Comparison of ENCODE assay signal across 20 mouse cellular contexts in the genomic region with DNA sequence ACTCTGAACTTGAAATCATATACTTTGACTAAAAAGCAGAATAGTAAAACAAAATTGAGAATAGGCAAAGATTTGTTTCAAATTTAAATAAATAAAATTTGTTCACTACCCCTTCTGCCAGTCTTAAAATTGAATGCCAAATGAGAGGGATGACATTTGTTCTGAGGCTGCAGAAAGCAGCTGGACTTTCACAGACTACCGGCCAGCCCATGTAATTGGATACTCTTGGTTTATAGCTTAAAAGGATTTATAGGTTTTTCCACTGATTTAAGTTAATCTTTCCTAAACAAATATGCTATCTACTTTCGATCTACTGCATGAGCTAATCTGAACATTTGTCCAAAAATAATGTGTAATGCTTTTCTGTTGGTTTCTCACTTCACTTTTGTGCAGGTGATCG.
"Had no signal": no experiment of that assay in that cellular context is flagged by ENCODE, and none has a peak within 500 bp of the region (broad histone marks: within the 10 kb centered on the region; RNA-seq: fewer than 3 reads in every experiment).

No protein-coding gene starts in this region.

- H3K9ac ChIP-seq: liver, embryonic 14.5 days; liver, postnatal 0 days; lung, embryonic 14.5 days; midbrain, embryonic 12.5 days; midbrain, embryonic 15.5 days; neural tube, embryonic 13.5 days had no signal

- H3K4me2 ChIP-seq: lung, embryonic 14.5 days; midbrain, embryonic 12.5 days; midbrain, embryonic 15.5 days; neural tube, embryonic 13.5 days had no signal

- H3K4me3 ChIP-seq: left cerebral cortex, adult 2 months; midbrain, embryonic 12.5 days; midbrain, embryonic 15.5 days; neural tube, embryonic 13.5 days had no signal

- H3K9me3 ChIP-seq: midbrain, embryonic 12.5 days; midbrain, embryonic 15.5 days; neural tube, embryonic 13.5 days had no signal

- DNase-seq: kidney, adult 2 months; kidney, postnatal 36 days; layer of hippocampus, postnatal 36 days; liver, postnatal 0 days; lung, embryonic 14.5 days; right cerebral cortex, adult 18-20 months; right cerebral cortex, postnatal 14 days; right cerebral cortex, postnatal 4 days; thymus, adult 2 months; thymus, postnatal 14 days; thymus, postnatal 4 days had no signal

- H3K27me3 ChIP-seq: midbrain, embryonic 12.5 days; midbrain, embryonic 15.5 days; neural tube, embryonic 13.5 days had no signal

- H3K4me1 ChIP-seq: midbrain, embryonic 12.5 days; midbrain, embryonic 15.5 days; neural tube, embryonic 13.5 days had no signal

- H3K27ac ChIP-seq: left cerebral cortex, adult 2 months; liver, embryonic 14.5 days; macrophage; midbrain, embryonic 12.5 days; midbrain, embryonic 15.5 days; neural tube, embryonic 13.5 days; stomach, postnatal 0 days had no signal

- ATAC-seq: intestine, embryonic 16.5 days; liver, postnatal 0 days; lung, postnatal 0 days; midbrain, embryonic 15.5 days had no signal
